Mouse (Mus musculus) midbrain, embryonic 11.5 days (tissue): Measurements from ENCODE around the gene Brca1. TPM values are rescaled to one million over a fixed set of nuclear protein-coding genes. Genes with fewer than 3 reads are reported as not detected.
A peak's percentile ranks its signal among the peaks of the same experiment; 100 is the strongest.

ENCODE experiments used
- ATAC-seq: fragments of 200-750 bp; cut with Nextera tagmentation; 2 replicates; pipeline ENCODE4 v1.8.0; 2017; ENCODE audit warnings: moderate TSS enrichment, moderate library complexity; ENCODE audit not compliant: low FRiP score
- DNase-seq: peaks from one replicate; pipeline ENCODE4 v3.0.0; 2015; ENCODE audit warnings: low spot score; ENCODE audit errors: missing footprints
- H3K27ac ChIP-seq: fragments of 300-500 bp; sonication (generic); 2 replicates; pipeline ENCODE4 v1.5.1; 2014; ENCODE audit warnings: low read depth, low read length
- H3K27me3 ChIP-seq: fragments of 300-500 bp; sonication (generic); 2 replicates; pipeline ENCODE4 v1.6.1; 2014; ENCODE audit warnings: mild to moderate bottlenecking, low read length, moderate library complexity, mixed read lengths; ENCODE audit not compliant: control insufficient read depth, insufficient read depth
- H3K36me3 ChIP-seq: fragments of 300-500 bp; sonication (generic); 2 replicates; pipeline ENCODE4 v1.6.1; 2014; ENCODE audit warnings: mild to moderate bottlenecking, low read length, moderate library complexity, mixed read lengths; ENCODE audit not compliant: control insufficient read depth, insufficient read depth
- H3K4me1 ChIP-seq: fragments of 300-500 bp; sonication (generic); 2 replicates; pipeline ENCODE4 v1.6.1; 2014; ENCODE audit warnings: low read length; ENCODE audit not compliant: control insufficient read depth, insufficient read depth
- H3K4me2 ChIP-seq: fragments of 300-500 bp; sonication (generic); 2 replicates; pipeline ENCODE4 v1.6.1; 2014; ENCODE audit warnings: mild to moderate bottlenecking, moderate library complexity
- H3K4me3 ChIP-seq: fragments of 300-500 bp; sonication (generic); 2 replicates; pipeline ENCODE4 v1.5.1; 2014; ENCODE audit warnings: low read depth, low read length
- H3K9ac ChIP-seq: fragments of 300-500 bp; sonication (generic); 2 replicates; pipeline ENCODE4 v1.6.1; 2014; ENCODE audit warnings: low read length
- H3K9me3 ChIP-seq: fragments of 300-500 bp; sonication (generic); 2 replicates; pipeline ENCODE4 v1.6.1; 2016; ENCODE audit warnings: low read length; ENCODE audit not compliant: control insufficient read depth
- whole genome bisulfite sequencing: fragments of 180-500 bp; shearing (Covaris S2); extraction: QIAGEN DNeasy Blood & Tissue Kit; methylation state at CpG from one replicate; pipeline ENCODE4 v1.1.7; 2014; 5-methylcytosine and 5-hydroxymethylcytosine counted together
- polyA plus RNA-seq: library from polyadenylated mRNA; unstranded; fragments of >200 nt; fragmentation: Nextera tagmentation; extraction: Ambion mirVana; gene quantifications from 2 replicates; pipeline ENCODE4 v1.2.1, GENCODE M21; 2014

The Brca1 gene
- polyA plus RNA-seq, 1 experiment from 2014 or later = 24.5 TPM

- 0 out of 2 replicates have a peak overlapping the region, but pooled peaks have one; percentile 40 for H3K27ac ChIP-seq
- no peaks in the 10 kb centered on the region for H3K9me3 ChIP-seq
- peaks cover 2% of the 10 kb centered on the region; the same call in 1 of the 2 replicates for H3K27me3 ChIP-seq
- no peak overlapping the region for H3K4me3 ChIP-seq
- peak; percentile 80 for ATAC-seq
- peak overlapping the region; percentile 16; the same call in 1 of the 2 replicates for H3K9ac ChIP-seq
- H3K4me2 ChIP-seq = peak overlapping the region; percentile 95
- peak; percentile 91 for DNase-seq
- H3K36me3 ChIP-seq = no peaks in the 10 kb centered on the region; the same call in 1 of the 2 replicates
- peaks cover 42% of the 10 kb centered on the region for H3K4me1 ChIP-seq
- WGBS = 41% methylated on average over 13 of the region's 13 CpGs
Measured at GRCm38 (mm10) chr11:101462583-101463440, 88.9 kb downstream of the Brca1 start.

- DNase-seq (no peak), ATAC-seq (peak; percentile 47; the same call in 1 of the 2 replicates)
- 71% methylated on average over 14 of the region's 14 CpGs for WGBS
- no peak overlapping the region for H3K4me3 ChIP-seq
- no peaks in the 10 kb centered on the region for H3K9me3 ChIP-seq
- H3K27me3 ChIP-seq = peaks cover 2% of the 10 kb centered on the region; the same call in 1 of the 2 replicates
- H3K27ac ChIP-seq = no peak overlapping the region
- no peak overlapping the region for H3K9ac ChIP-seq
- peaks cover 39% of the 10 kb centered on the region for H3K4me1 ChIP-seq
- no peak overlapping the region for H3K4me2 ChIP-seq
- no peaks in the 10 kb centered on the region; the same call in none of the 2 replicates for H3K36me3 ChIP-seq
Measured at GRCm38 (mm10) chr11:101462141-101462540, 89.6 kb downstream of the Brca1 start.

DNA sequence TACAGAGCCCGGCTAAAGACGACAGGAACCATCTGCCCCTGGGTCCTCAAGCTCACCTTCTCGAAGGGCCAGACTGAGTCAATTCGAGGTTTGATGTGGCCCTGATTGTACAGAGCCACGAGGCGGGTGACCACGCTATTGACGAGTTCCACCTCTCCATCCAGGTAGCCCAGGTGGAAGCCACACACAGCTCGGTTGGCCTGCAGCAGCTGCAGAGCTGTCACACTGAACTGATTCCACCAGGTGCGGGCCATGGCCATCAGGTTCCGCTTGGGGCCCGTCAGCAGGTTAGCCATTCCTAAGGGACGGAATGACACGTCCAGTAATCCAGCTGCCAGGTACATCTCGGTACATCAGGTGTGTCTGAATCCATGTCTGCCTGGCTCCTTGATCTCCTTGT, 91.4 kb downstream of the Brca1 start:
- H3K36me3 ChIP-seq = no peaks in the 10 kb centered on the region; the same call in none of the 2 replicates
- DNase-seq = no peak
- 87% methylated on average over 15 of the region's 15 CpGs for WGBS
- H3K27me3 ChIP-seq = no peaks in the 10 kb centered on the region
- ATAC-seq = no peak
- H3K27ac ChIP-seq = no peak overlapping the region
- no peak overlapping the region for H3K4me2 ChIP-seq
- no peak overlapping the region for H3K4me3 ChIP-seq
- peaks cover 33% of the 10 kb centered on the region for H3K4me1 ChIP-seq
- no peak overlapping the region for H3K9ac ChIP-seq
- H3K9me3 ChIP-seq = no peaks in the 10 kb centered on the region

DNA sequence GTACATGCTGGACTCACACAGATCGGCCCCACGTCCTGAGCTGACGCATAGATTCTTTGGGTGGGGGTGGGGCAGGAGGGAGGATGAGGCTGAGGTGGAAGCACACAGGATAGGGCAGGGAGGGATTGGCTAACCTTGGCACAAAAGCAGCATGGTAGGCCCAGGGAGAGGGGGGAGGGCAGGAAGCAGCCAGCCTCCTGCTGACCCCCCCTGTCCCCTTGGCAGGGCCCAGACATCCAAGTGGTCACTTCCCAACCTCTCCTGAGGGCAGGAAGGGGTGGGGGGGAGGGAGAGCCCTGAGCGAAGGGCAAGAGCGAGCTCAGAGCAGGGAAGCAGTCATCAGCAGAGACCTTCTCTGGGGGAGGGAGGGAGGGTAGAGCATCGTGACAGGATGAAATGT, 92.0 kb downstream of the Brca1 start:
- no peak overlapping the region for H3K27ac ChIP-seq
- no peak overlapping the region for H3K4me3 ChIP-seq
- ATAC-seq = no peak
- no peaks in the 10 kb centered on the region for H3K9me3 ChIP-seq
- no peaks in the 10 kb centered on the region; the same call in none of the 2 replicates for H3K36me3 ChIP-seq
- WGBS = 48% methylated on average over 6 of the region's 6 CpGs
- no peak for DNase-seq
- no peak overlapping the region for H3K9ac ChIP-seq
- H3K27me3 ChIP-seq = no peaks in the 10 kb centered on the region
- peaks cover 27% of the 10 kb centered on the region for H3K4me1 ChIP-seq
- H3K4me2 ChIP-seq = no peak overlapping the region

GRCm38 (mm10) chr11:101458217-101458616, 93.5 kb downstream of the Brca1 start:
- no peak for DNase-seq
- 85% methylated on average over 12 of the region's 12 CpGs for WGBS
- no peak for ATAC-seq
- Histone ChIP-seq H3K9ac (no peak overlapping the region), H3K36me3 (no peaks in the 10 kb centered on the region; the same call in none of the 2 replicates), H3K27ac (no peak overlapping the region), H3K4me3 (no peak overlapping the region), H3K4me2 (no peak overlapping the region), H3K9me3 (no peaks in the 10 kb centered on the region), H3K4me1 (peaks cover 14% of the 10 kb centered on the region), H3K27me3 (no peaks in the 10 kb centered on the region)

- DNase-seq = no peak
- Histone ChIP-seq H3K9ac (no peak overlapping the region), H3K4me3 (no peak overlapping the region), H3K27me3 (no peaks in the 10 kb centered on the region), H3K4me2 (no peak overlapping the region), H3K36me3 (no peaks in the 10 kb centered on the region; the same call in none of the 2 replicates), H3K4me1 (peaks cover 8% of the 10 kb centered on the region), H3K27ac (no peak overlapping the region), H3K9me3 (no peaks in the 10 kb centered on the region)
- WGBS = 90% methylated on average over 9 of the region's 9 CpGs
- no peak for ATAC-seq
Measured at GRCm38 (mm10) chr11:101457631-101458030, 94.1 kb downstream of the Brca1 start.

- Histone ChIP-seq H3K27me3 (no peaks in the 10 kb centered on the region), H3K27ac (no peak overlapping the region), H3K36me3 (no peaks in the 10 kb centered on the region; the same call in none of the 2 replicates), H3K4me2 (no peak overlapping the region), H3K9me3 (no peaks in the 10 kb centered on the region), H3K9ac (no peak overlapping the region), H3K4me1 (no peaks in the 10 kb centered on the region), H3K4me3 (no peak overlapping the region)
- ATAC-seq (no peak), DNase-seq (no peak)
- 87% methylated on average over 7 of the region's 7 CpGs for WGBS
Measured at GRCm38 (mm10) chr11:101455627-101456026, 96.1 kb downstream of the Brca1 start.

- H3K9me3 ChIP-seq = no peaks in the 10 kb centered on the region
- no peaks in the 10 kb centered on the region; the same call in 1 of the 2 replicates for H3K36me3 ChIP-seq
- WGBS = 46% methylated on average over 6 of the region's 6 CpGs
- no peaks in the 10 kb centered on the region for H3K27me3 ChIP-seq
- no peak overlapping the region for H3K9ac ChIP-seq
- no peak overlapping the region for H3K27ac ChIP-seq
- ATAC-seq (no peak), DNase-seq (no peak)
- no peak overlapping the region for H3K4me2 ChIP-seq
- no peaks in the 10 kb centered on the region for H3K4me1 ChIP-seq
- H3K4me3 ChIP-seq = no peak overlapping the region
Measured at GRCm38 (mm10) chr11:101454702-101455101, 97.1 kb downstream of the Brca1 start.

- no peak for ATAC-seq
- no peaks in the 10 kb centered on the region for H3K36me3 ChIP-seq
- 76% methylated on average over 10 of the region's 10 CpGs for WGBS
Measured at GRCm38 (mm10) chr11:101452093-101452774, 99.5 kb downstream of the Brca1 start.

More at GRCm38 (mm10) chr11:101452093-101452774, 99.5 kb downstream of the Brca1 start:
- no peaks in the 10 kb centered on the region for H3K9me3 ChIP-seq
- no peak overlapping the region for H3K27ac ChIP-seq
- DNase-seq = no peak
- no peak overlapping the region for H3K4me3 ChIP-seq
- no peaks in the 10 kb centered on the region for H3K4me1 ChIP-seq
- no peak overlapping the region for H3K9ac ChIP-seq
- H3K4me2 ChIP-seq = no peak overlapping the region
- no peaks in the 10 kb centered on the region for H3K27me3 ChIP-seq
